Mouse (Mus musculus) heart, adult 8-10 months (tissue): Measurements from ENCODE around the gene Aqp11. TPM values are rescaled to one million over a fixed set of nuclear protein-coding genes. Genes with fewer than 3 reads are reported as not detected.

Experiments used
- DNase-seq: peaks from one replicate; pipeline ENCODE4 v3.0.0; 2022; ENCODE audit warnings: low spot score
- total RNA-seq, 4 experiments: library from RNA; stranded (reverse); gene quantifications; 2 replicates each; pipeline ENCODE4 v1.2.4; 2022

Aqp11 gene
- total RNA-seq, 4 experiments from 2014 or later: 0.98 to 2.4 (median 2.0) TPM

- peak; percentile 87 for DNase-seq
Observed at GRCm38 (mm10) chr7:97747787-97748497, 9.9 kb upstream of the Aqp11 start.

DNA sequence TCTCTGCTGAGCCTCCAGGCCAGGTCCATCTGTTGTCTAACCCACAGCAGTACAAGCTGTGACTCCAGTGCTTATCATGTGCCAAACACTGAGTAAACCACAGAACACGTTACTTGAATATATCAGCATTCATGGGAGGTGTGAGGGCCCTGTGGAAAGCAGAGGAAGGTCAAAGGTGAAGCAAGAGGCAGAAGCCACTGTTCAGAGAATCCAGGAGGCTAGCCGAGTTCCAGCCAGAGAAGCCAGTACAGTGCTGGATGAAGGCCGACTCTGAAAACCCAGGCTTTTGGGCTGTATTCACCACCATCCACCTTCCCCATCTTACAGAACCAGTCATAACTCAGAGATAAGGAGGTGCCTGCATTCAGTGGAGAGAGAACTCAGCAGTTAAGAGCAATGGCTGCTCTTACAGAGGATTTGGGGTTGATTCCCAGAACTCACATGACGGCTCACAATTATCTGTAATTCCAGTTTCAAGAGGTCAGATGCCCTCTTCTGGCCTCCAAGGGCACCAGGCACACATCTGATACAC, 9.2 kb upstream of the Aqp11 start:
- DNase-seq: no peak

- DNase-seq: peak; percentile 44
Observed at GRCm38 (mm10) chr7:97745299-97745698, 7.2 kb upstream of the Aqp11 start.

DNA sequence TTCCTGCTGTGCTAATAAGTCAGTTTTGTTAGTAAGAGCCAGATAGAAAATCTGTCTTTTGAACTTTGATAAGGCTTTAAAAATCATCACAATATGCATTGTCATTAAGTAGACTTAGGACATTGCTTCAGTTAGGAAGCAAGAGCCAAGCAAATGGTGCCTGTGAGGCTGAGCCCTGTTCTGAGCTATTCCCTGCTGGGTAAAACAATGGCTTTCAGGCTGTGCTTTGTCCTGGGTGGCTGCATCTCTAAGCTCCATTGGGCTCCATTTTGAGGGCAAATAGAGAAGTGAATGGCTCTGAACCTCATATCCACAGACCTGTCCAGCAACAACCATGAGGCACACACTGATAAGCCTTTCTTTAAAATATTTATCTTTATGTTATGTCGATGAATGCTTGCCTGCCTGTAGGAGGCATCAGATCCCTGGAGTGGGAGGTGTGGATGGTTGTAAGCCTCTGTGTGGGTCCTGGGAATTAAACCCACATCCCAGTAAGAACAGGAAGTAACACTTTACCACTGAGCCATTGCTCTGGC, 3.7 kb upstream of the Aqp11 start:
- DNase-seq: no peak

- DNase-seq: no peak
Observed at GRCm38 (mm10) chr7:97740948-97741347, 2.9 kb upstream of the Aqp11 start.

DNA sequence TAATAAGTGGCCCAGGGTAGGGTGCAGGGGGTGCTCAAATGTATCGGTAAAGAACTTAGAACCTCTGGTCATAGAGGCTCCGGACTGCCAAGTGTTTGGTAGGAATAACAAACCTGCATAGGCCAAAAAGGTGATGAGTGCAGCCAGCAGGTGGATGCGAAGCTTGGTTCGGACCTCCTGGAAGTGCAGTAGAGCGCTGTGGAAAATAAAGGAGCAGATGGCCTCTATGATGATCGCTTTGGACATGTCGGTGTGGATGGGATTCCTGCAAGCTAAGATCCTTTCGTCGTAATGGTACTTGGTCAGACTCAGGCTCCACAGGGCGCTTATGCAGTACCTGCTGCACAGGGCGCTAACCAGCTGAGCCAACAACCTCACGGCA, 842 bp downstream of the Aqp11 start:
- DNase-seq: no peak

- no peak for DNase-seq
Observed at GRCm38 (mm10) chr7:97735886-97736420, 2.1 kb downstream of the Aqp11 start.

DNA sequence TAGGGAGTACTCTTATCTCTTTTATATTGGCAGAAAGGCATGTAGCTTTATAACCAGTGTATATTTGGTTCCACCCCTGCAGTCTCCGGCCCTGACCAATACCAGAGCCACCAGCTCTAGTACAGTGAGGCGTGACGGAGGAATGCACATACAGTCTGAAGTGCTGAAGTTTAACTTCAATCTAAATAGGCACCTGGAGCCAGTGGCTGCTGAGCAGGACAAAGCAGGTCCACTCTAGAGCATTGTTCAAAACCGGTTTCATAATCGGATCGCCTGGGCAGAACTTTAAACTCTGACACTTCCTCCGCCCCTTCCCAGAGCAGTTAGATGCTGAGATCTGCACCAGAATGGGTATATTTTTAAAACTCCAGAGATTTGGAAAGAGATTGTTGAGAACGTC, 3.1 kb downstream of the Aqp11 start:
- DNase-seq: no peak

GRCm38 (mm10) chr7:97733606-97734005, 4.5 kb downstream of the Aqp11 start:
- DNase-seq: no peak

DNA sequence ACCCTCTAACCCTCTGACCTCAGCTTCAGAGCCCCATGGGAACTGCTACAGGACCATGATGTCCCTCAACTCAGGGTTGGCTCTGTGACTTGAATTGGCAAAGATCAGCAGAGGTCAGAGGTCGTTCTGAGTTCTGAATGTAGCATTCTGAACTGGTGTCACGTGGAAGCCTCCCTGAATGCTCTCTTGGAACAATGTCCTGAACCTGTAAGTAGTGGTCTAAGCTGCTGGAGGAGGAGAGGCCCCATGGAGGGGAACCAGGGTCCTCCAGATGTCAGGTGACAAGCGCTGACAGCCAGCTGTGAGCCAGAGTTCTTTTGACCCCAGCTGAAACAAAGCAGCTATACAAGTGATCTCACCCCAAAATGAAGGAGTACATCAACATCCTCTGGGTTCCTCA, 7.7 kb downstream of the Aqp11 start:
- DNase-seq: no peak

DNA sequence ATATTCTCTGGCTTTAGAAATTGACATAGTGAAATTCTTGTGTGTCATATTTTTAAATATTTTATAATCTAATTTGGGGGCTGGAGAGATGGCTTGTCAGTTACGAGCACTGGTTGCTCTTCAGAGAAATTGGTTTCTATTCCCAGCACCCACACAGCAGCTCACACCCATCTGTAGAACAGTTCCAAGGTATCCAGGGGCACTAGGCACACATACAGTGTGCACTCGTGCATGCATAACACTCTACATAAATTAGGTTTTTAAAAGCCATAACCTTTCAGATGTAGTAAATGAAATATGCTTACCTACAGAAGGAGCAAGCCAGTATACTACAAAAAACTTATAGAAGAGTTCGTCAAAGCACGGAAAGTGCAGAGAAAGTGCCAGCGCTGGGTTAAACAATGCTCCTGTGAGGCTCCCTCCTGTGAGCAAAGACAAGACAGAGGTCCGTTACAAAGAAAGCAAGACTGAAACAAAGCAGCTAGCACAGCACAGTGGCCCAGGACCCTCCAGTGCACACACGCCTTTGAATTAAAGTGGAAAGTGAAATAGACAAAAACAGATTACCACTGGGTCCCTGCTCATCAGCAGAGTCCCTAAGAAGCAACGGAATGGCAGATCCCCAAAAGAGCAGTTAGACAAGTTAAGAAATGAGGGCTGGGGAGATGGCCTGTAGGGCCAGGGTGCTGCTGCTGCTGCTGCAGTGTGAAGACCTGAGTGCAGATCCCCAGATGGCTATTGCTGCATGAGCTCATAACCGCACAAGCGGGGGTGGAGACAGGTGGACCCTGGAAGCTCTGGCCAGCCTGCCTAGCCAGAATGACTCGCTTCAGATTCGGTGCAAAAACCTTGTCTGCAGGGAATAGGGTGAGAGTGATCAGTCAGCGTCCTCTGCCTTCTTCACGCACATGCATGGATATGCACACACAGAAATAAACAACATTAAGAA, 9.1 kb downstream of the Aqp11 start:
- no peak for DNase-seq

GRCm38 (mm10) chr7:97726778-97727177, 11.3 kb downstream of the Aqp11 start:
- DNase-seq: no peak

- DNase-seq: no peak
Observed at GRCm38 (mm10) chr7:97726080-97726479, 12.0 kb downstream of the Aqp11 start.

DNA sequence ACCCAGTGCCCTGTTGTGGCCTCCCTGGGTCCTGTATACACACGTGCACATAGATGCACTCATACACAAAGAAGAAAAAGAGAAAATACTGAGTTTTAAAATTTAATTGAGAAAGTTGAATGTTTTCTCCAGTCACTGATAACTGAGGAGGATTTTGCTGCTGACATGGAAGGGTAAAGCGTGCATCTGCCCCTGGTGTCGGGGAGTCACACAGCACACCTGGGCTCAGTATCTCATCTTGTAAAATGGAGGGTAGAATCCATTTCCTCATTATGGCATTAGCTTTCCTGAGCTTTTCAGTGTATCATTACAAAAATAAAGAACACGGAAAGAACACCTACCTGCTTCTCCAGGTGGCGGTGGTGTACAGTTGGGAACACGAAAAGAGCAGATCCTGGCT, 12.7 kb downstream of the Aqp11 start:
- DNase-seq: no peak

GRCm38 (mm10) chr7:97723646-97724538, 14.2 kb downstream of the Aqp11 start:
- DNase-seq: no peak

- no peak for DNase-seq
Observed at GRCm38 (mm10) chr7:97722278-97722918, 15.7 kb downstream of the Aqp11 start.

- no peak for DNase-seq
Observed at GRCm38 (mm10) chr7:97720109-97720508, 18.0 kb downstream of the Aqp11 start.

- DNase-seq: no peak
Observed at GRCm38 (mm10) chr7:97719078-97719477, 19.0 kb downstream of the Aqp11 start.

DNA sequence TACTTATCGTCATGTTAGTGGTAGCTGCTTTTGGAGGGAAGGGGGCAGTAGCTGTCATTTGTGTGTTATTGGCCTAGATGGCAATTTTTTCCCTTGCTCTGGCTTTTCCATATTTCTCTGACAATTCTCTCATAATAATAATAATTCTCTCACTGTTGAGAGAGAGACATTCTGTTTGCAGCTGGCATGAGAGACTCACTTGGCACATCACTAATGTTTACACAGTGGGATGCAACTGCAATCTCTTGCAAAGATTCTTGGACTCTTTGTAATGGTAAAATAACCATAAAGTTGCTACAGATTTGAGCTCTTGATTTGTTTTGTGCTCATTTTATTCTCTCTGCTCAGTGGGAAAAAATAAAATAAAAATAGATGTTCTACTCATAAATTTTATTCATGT, 20.8 kb downstream of the Aqp11 start:
- DNase-seq: no peak

DNA sequence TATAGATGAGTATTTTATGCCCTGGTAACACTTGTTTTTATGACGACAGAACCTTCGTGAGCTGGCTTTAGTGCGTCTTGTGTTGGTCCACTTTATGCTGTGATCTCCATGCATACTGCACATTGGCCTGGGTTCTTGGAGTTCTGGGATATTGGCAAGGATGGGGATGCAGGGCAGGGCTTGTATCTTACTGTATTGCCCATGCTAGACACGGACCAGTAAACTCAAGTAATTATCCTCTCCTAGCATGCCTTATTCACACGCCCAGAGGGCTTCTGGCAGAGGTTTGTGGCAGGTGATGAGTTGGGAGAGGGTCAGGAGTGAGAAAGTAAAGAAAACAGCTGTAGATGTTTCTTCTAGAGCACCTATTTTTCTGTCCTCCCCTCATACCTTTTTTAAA, 23.4 kb downstream of the Aqp11 start:
- no peak for DNase-seq

- DNase-seq: no peak
Observed at GRCm38 (mm10) chr7:97709204-97709603, 28.9 kb downstream of the Aqp11 start.
